Mouse (Mus musculus) CD4-positive naive resting alpha-beta T cell, adult 57 days (primary cell): ENCODE data around the gene Zfp473. TPM values are rescaled to one million over a fixed set of nuclear protein-coding genes. Genes with fewer than 3 reads are reported as not detected.

ENCODE experiments used
- total RNA-seq: library from RNA; stranded (reverse); gene quantifications from one replicate; pipeline ENCODE4 v1.2.4, GENCODE M21; 2023

The Zfp473 gene
- total RNA-seq: 0.86 TPM

GRCm38 (mm10) chr7:44750950-44751349, at the start of gene Zfp473:
TSS of gene Zfp473 (minus strand) at chr7:44751050.

GRCm38 (mm10) chr7:44748101-44749044, 2.5 kb downstream of the Zfp473 start, which contains the start of gene Vrk3:
TSS of gene Vrk3 (plus strand) at chr7:44748413.

GRCm38 (mm10) chr7:44708574-44708973, 42.3 kb downstream of the Zfp473 start, which contains the start of gene Izumo2:
TSS of gene Izumo2 (plus strand) at chr7:44708742.

Other genes with a start within 250 kb of the Zfp473 start
- 0.56 TPM for gene Mybpc2, start 226.4 kb downstream of the Zfp473 start, total RNA-seq
- 15.9 TPM for gene Spib, start 219.0 kb downstream of the Zfp473 start, total RNA-seq
- gene Pold1, start 202.2 kb downstream of the Zfp473 start, total RNA-seq: 38.5 TPM
- gene Nr1h2, start 197.1 kb downstream of the Zfp473 start, total RNA-seq: 315 TPM
- 21.3 TPM for gene Napsa, start 178.7 kb downstream of the Zfp473 start, total RNA-seq
- gene Kcnc3, start 160.4 kb downstream of the Zfp473 start, total RNA-seq: 1.6 TPM
- gene Myh14, start 80.2 kb downstream of the Zfp473 start, total RNA-seq: 0.35 TPM
- not detected for gene Izumo2, start 42.3 kb downstream of the Zfp473 start, total RNA-seq
- 99.4 TPM for gene Vrk3, start 2.6 kb downstream of the Zfp473 start, total RNA-seq
- gene Nup62, start 65.0 kb upstream of the Zfp473 start, total RNA-seq: 42.8 TPM
- gene Il4i1, start 65.3 kb upstream of the Zfp473 start, total RNA-seq: 3.2 TPM
- gene Atf5, start 65.6 kb upstream of the Zfp473 start, total RNA-seq: 7.2 TPM
- gene Akt1s1, start 97.9 kb upstream of the Zfp473 start, total RNA-seq: 47.9 TPM
- gene Tbc1d17, start 98.0 kb upstream of the Zfp473 start, total RNA-seq: 92.5 TPM
- 62.0 TPM for gene Pnkp, start 106.1 kb upstream of the Zfp473 start, total RNA-seq
- 27.8 TPM for gene Ptov1, start 118.7 kb upstream of the Zfp473 start, total RNA-seq
- gene Med25, start 141.7 kb upstream of the Zfp473 start, total RNA-seq: 77.4 TPM
- 17.6 TPM for gene Fuz, start 145.0 kb upstream of the Zfp473 start, total RNA-seq
- gene Ap2a1, start 178.4 kb upstream of the Zfp473 start, total RNA-seq: 71.8 TPM
- 0.33 TPM for gene Tsks, start 192.2 kb upstream of the Zfp473 start, total RNA-seq
- 0.18 TPM for gene Cpt1c, start 223.8 kb upstream of the Zfp473 start, total RNA-seq
- 153 TPM for gene Prmt1, start 235.5 kb upstream of the Zfp473 start, total RNA-seq
- 157 TPM for gene Irf3, start 246.6 kb upstream of the Zfp473 start, total RNA-seq
- 19.6 TPM for gene Bcl2l12, start 247.7 kb upstream of the Zfp473 start, total RNA-seq